Mouse (Mus musculus) right cerebral cortex, postnatal 4 days (tissue): ENCODE measurements around the gene 6430628N08Rik.
A peak's percentile ranks its signal among the peaks of the same experiment; 100 is the strongest.

Source experiments
- DNase-seq: peaks from one replicate; pipeline ENCODE4 v3.0.0-alpha.2; 2022

The 6430628N08Rik gene

DNA sequence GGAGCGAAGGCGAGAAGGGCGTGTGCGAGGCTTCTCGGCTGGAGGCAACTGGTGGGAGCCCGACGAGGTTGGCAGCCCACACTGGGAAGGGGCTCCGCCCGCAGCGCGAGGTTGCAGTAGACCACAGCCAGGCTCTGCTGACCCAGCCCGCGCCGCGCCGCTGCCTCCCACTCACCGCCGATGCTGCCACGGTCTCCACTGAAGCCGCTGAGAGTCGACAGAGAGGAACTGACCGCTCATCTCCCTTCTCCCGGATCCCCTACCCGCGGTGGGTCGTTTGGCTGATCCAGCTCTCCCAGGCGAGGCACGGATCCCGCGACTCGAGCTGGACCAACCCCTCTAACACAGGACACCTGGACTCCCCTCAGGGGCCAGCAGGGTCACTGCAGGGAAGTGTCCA, at the start of gene 6430628N08Rik:
Gene 6430628N08Rik, plus strand, starts transcription at position 113 of the 400 bp plus-strand sequence.
- DNase-seq = no peak

- no peak for DNase-seq
Observed at GRCm38 (mm10) chr4:115840842-115841241, 49.6 kb upstream of the 6430628N08Rik start.

- no peak for DNase-seq
Observed at GRCm38 (mm10) chr4:115846656-115847055, 43.8 kb upstream of the 6430628N08Rik start.

DNA sequence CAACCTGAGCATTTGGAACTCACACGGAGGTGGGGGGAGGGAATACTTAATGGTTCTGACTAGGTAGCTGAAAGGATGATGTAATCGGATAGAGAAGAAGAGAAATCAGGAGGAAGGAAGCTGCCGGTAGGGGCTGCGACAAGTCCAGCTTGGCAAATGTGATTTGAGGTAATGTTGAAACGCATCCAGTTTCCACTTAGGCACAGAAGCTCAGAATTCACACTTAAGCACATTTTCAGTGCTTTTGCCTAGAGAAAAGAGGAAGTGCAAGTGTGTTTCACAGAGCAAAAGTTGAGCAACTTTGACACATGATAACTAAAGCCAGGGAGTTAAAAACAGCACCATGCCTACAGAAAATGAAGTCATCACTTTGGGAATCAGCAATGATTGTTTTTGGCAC, 43.1 kb upstream of the 6430628N08Rik start:
- no peak for DNase-seq

- DNase-seq = no peak
Observed at GRCm38 (mm10) chr4:115848083-115848482, 42.4 kb upstream of the 6430628N08Rik start.

DNA sequence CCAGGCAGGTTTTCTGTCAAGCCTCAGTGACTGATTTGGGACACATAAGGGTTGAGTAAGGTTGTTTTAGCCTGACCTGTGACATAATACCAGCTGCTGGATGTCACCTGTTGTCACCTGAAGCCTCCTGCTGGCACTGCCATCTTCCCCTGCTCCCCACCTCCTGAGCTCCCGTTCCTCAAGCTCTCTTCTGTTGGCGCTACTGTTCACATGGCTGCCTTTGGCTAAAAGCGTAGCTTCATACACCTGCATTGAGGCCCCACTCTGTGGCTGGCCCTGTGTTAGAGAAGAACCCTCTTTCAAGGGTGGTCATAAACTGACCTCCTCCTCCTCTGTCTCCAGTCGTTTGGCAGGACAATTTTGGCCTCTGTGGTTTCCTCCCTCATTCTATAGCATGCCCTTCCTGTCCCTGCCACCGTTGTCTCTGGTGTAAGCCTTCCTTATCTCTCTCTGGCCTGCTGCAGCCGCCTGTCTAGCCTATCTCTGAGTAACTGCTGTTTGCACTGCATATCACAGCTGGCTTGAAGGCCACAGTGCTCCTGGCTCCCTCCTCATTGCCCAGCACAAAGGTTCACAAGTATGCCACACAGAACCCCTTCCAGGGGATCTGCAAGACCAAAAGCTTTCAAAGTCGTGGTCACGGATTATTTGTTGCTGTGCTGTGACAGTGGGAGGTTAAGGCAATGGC, 41.3 kb upstream of the 6430628N08Rik start:
- DNase-seq = no peak

GRCm38 (mm10) chr4:115850111-115850510, 40.4 kb upstream of the 6430628N08Rik start:
- DNase-seq = no peak

GRCm38 (mm10) chr4:115850631-115851030, 39.8 kb upstream of the 6430628N08Rik start:
- no peak for DNase-seq

GRCm38 (mm10) chr4:115851569-115851968, 38.9 kb upstream of the 6430628N08Rik start:
- no peak for DNase-seq

- DNase-seq = no peak
Observed at GRCm38 (mm10) chr4:115855100-115855499, 35.4 kb upstream of the 6430628N08Rik start.

- DNase-seq = no peak
Observed at GRCm38 (mm10) chr4:115855609-115856008, 34.9 kb upstream of the 6430628N08Rik start.

GRCm38 (mm10) chr4:115856282-115856681, 34.2 kb upstream of the 6430628N08Rik start:
- no peak for DNase-seq

GRCm38 (mm10) chr4:115857293-115857883, 33.1 kb upstream of the 6430628N08Rik start:
- DNase-seq = no peak

DNA sequence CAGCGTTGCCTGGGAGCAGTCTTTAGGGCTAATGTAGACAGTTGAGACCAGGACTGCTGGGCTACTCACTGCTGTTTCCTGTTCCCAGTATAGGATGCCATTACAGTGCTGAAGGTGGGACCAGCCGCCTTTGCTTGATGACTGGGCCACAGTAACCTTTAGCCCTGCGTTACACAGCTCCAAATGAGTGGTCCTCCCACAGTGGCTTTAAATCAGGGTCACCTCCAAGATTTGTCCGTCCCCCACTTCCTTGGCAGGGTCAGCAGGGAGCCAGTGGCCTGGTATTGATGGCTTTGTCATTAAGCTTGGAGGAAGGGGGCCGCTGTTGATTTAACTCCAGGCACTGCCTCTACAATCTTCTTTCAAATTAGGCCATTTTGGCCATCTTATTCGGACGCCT, 27.1 kb upstream of the 6430628N08Rik start:
- no peak for DNase-seq

DNA sequence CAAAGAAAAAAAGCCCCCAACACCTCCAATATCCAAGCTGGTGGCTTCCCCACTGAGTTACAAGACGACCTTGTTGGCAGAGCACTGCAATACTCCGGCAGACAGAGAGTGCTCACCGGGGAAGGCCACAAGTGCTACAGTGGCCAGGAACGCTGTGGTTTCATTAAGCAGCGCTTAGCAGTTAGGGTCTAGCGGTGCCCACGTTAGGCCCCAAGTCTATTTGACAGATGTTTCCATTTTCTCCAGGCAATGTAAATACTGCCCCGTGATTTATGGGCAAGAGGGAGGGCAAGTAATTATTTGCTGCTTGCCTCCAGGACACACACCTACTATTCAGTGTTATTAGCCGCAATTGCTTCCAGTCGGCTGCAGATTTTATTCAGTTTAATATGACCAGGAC, 26.6 kb upstream of the 6430628N08Rik start:
- DNase-seq = no peak

DNA sequence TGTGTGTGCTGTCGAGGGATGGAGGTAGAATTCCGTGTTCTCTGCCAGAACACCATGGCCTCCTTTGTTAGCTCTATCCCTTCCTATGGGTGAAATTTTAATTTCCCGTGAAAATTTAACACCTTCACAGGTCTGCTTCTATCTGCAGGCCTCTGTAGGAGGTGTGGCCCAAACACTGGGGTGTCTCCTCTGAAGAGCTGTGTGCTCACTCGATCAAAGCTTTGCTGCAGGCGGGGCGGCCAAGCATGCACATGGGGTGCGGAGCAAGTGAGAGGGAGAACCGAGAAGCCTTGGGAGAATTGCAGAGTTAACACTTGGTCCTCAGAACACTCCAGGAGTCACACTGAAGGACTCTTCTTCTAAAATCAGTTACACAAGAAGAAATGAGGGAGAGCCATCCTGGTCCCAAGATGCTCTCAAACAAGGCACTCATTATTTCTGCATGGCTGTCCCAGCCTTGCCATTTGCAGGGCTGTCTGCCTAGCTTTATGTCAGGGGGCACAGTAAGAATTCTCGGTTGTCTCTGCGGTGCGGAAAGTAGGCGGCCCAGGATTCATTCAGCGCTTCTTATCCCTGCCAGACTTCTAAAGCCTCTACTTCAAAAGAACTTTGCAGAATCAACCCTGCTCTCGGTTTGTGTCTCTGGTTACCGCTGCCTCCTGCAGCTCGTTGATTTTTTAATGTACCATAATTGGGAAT, 20.8 kb upstream of the 6430628N08Rik start:
- no peak for DNase-seq

- no peak for DNase-seq
Observed at GRCm38 (mm10) chr4:115873231-115873630, 17.2 kb upstream of the 6430628N08Rik start.

DNA sequence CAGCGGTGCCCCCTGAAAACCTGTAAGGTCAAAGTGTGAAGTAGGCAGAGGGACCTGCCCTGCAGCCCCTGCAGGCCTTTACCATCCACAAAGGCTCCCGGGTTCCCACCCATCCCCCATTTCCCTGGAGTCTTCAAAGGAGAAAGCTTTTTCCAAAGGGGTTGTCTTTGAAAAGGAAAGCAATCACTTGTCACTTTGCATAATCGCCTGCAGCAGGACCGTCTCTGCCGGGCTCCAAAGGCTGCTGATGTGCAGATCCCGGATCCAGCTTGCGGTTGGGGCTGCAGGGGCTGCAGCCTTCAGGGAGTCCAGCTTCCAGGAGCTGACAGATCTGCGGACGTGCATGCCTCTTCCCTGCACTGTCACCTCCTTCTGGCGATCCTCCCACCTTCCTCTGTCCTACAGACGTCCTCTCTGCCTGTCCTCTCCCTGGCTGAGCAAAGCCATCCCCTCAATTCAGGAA, 12.2 kb upstream of the 6430628N08Rik start:
- DNase-seq = no peak

DNA sequence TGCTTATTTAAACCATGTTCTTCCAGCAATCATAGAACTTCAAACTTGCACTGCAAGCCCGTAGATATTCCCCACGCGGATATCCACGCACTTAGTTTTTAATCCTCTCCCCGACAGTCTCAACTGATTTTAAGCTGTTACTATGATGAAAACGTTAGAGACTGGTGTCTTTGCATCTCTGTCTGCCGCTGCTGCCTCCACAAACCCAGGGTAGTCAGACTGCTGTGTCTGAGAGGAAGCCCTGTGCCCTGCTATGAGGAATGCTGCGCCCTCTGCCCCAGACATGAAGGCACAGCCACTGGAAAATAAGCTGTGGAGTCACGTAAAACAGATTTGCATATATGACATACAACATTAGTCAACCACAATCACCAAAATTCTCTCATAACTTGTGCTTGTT, 11.6 kb upstream of the 6430628N08Rik start:
- DNase-seq = no peak

- DNase-seq = peak; percentile 62
Observed at GRCm38 (mm10) chr4:115881183-115881582, 9.3 kb upstream of the 6430628N08Rik start.

GRCm38 (mm10) chr4:115882195-115882594, 8.3 kb upstream of the 6430628N08Rik start:
- no peak for DNase-seq

DNA sequence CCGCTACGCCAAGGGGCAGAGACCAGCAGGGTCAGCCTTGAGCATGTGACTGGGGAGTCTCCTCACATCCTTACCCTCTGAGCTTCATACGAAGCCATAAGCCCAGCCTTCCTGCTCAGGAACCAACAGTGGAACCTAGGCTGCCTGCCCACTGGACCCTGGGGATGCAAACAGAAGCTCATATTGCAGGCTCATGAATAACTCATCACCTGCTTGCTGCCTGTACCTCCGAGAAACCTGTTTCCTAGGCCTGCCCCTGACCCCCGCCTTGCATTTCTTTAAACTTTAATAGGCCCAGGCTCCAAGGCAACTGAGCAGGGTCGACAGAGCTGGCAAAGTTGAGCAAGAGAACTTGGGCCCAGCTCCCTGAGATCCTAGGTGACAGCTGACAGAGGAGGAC, 6.4 kb upstream of the 6430628N08Rik start, which contains the start of gene Kncn:
Gene Kncn, plus strand, starts transcription at position 379 of the 400 bp plus-strand sequence.
- no peak for DNase-seq

DNA sequence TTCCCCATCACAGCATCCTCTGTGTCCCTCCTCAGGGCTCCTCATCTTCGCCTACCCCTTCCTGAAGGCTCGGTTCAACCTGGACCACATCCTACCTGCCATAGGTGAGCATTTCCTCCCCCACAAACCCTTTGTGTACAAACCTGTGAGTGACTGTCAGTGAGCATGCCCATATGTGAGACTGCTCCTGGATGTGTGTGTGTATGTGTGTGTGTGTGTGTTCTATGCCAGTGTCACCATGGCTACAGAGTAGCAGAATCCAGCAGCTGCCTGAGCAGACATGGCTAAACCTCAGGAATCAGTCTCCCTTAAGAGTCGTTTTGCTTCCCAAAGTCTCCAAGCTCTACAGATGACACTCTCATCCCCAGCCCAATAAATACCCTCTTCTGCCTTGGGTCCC, 4.6 kb upstream of the 6430628N08Rik start:
- DNase-seq = no peak

GRCm38 (mm10) chr4:115886875-115887274, 3.6 kb upstream of the 6430628N08Rik start:
- no peak for DNase-seq
